ENCODE assay signal across 14 mouse cellular contexts in genomic region chr5:96961852-96962251, GRCm38 (mm10).
"Had no signal": no experiment of that assay in that cellular context is flagged by ENCODE, and none has a peak within 500 bp of the region (broad histone marks: within the 10 kb centered on the region; RNA-seq: fewer than 3 reads in every experiment).

No protein-coding gene starts in this region.

- H3K4me3 ChIP-seq: limb, embryonic 12.5 days; limb, embryonic 15.5 days; midbrain, embryonic 12.5 days; midbrain, embryonic 15.5 days; neural tube, embryonic 13.5 days; stomach, embryonic 15.5 days had no signal

- ATAC-seq: intestine, embryonic 16.5 days; midbrain, embryonic 15.5 days had no signal

- H3K9me3 ChIP-seq: limb, embryonic 12.5 days; limb, embryonic 15.5 days; midbrain, embryonic 12.5 days; midbrain, embryonic 15.5 days; neural tube, embryonic 13.5 days; stomach, embryonic 15.5 days had no signal

- H3K36me3 ChIP-seq: limb, embryonic 12.5 days; limb, embryonic 15.5 days; midbrain, embryonic 12.5 days; midbrain, embryonic 15.5 days; neural tube, embryonic 13.5 days; stomach, embryonic 15.5 days had no signal

- H3K27me3 ChIP-seq: limb, embryonic 12.5 days; limb, embryonic 15.5 days; midbrain, embryonic 12.5 days; midbrain, embryonic 15.5 days; neural tube, embryonic 13.5 days; stomach, embryonic 15.5 days had no signal

- H3K27ac ChIP-seq: limb, embryonic 12.5 days; limb, embryonic 15.5 days; liver, embryonic 14.5 days; macrophage; midbrain, embryonic 12.5 days; midbrain, embryonic 15.5 days; neural tube, embryonic 13.5 days; stomach, embryonic 15.5 days had no signal

- H3K4me2 ChIP-seq: limb, embryonic 12.5 days; limb, embryonic 15.5 days; liver, embryonic 11.5 days; midbrain, embryonic 12.5 days; midbrain, embryonic 15.5 days; neural tube, embryonic 13.5 days; stomach, embryonic 15.5 days had no signal

- H3K9ac ChIP-seq: limb, embryonic 12.5 days; limb, embryonic 15.5 days; liver, embryonic 14.5 days; midbrain, embryonic 12.5 days; midbrain, embryonic 15.5 days; neural tube, embryonic 13.5 days; stomach, embryonic 15.5 days had no signal

- DNase-seq: lung, adult 2 months; lung, postnatal 14 days; retina, postnatal 1 day; thymus, postnatal 25 days had no signal
